Mouse (Mus musculus) intestine, postnatal 0 days (tissue): ENCODE measurements at regions not wholly inside any gene's neighbourhood (a gene's known extent, or its start where the extent isn't known, plus 50 kb on each side); places are given as distances from the start of the nearest gene placed in this dataset.

Experiments used
- ATAC-seq: fragments of 200-750 bp; cut with Nextera tagmentation; 2 replicates; pipeline ENCODE4 v1.8.0; 2017; ENCODE audit warnings: mild to moderate bottlenecking, moderate TSS enrichment, moderate library complexity
- H3K27ac ChIP-seq: fragments of 300-500 bp; sonication (generic); 2 replicates; pipeline ENCODE4 v1.5.1; 2014; ENCODE audit warnings: mild to moderate bottlenecking, low read depth, low read length, moderate library complexity
- H3K27me3 ChIP-seq: fragments of 300-500 bp; sonication (generic); replicated peaks from 2 replicates; pipeline ENCODE4 v1.6.1; 2014; ENCODE audit warnings: low read length, mixed read lengths; ENCODE audit not compliant: control insufficient read depth, insufficient read depth
- H3K36me3 ChIP-seq: fragments of 300-500 bp; sonication (generic); 2 replicates; pipeline ENCODE4 v1.6.1; 2014; ENCODE audit warnings: mild to moderate bottlenecking, moderate library complexity; ENCODE audit not compliant: control insufficient read depth, insufficient read depth
- H3K4me1 ChIP-seq: fragments of 300-500 bp; sonication (generic); replicated peaks from 2 replicates; pipeline ENCODE4 v1.6.1; 2014; ENCODE audit warnings: antibody characterized with exemption, low read length, mixed read lengths; ENCODE audit not compliant: control insufficient read depth, insufficient read depth
- H3K4me2 ChIP-seq: fragments of 300-500 bp; sonication (generic); replicated peaks from 2 replicates; pipeline ENCODE4 v1.6.1; 2014; ENCODE audit warnings: low read depth, mild to moderate bottlenecking, moderate library complexity
- H3K4me3 ChIP-seq: fragments of 300-500 bp; sonication (generic); 2 replicates; pipeline ENCODE4 v1.5.1; 2014; ENCODE audit warnings: low read depth, low read length
- H3K9ac ChIP-seq: fragments of 300-500 bp; sonication (generic); 2 replicates; pipeline ENCODE4 v1.6.1; 2014; ENCODE audit warnings: mild to moderate bottlenecking, low read depth, low read length
- H3K9me3 ChIP-seq: fragments of 300-500 bp; sonication (generic); 2 replicates; pipeline ENCODE4 v1.6.1; 2016; ENCODE audit warnings: mixed run types; ENCODE audit not compliant: control insufficient read depth
- CTCF ChIP-seq: sonication (generic); IDR thresholded peaks from 2 replicates; pipeline ENCODE4 v1.5.1; 2016; ENCODE audit warnings: low read depth, mild to moderate bottlenecking, control low read depth, antibody characterized with exemption, moderate library complexity
- WGBS: fragments of 180-500 bp; shearing (Covaris S2); extraction: QIAGEN DNeasy Blood & Tissue Kit; methylation state at CpG from one replicate; pipeline ENCODE4 v1.1.7; 2014; 5-methylcytosine and 5-hydroxymethylcytosine counted together

DNA sequence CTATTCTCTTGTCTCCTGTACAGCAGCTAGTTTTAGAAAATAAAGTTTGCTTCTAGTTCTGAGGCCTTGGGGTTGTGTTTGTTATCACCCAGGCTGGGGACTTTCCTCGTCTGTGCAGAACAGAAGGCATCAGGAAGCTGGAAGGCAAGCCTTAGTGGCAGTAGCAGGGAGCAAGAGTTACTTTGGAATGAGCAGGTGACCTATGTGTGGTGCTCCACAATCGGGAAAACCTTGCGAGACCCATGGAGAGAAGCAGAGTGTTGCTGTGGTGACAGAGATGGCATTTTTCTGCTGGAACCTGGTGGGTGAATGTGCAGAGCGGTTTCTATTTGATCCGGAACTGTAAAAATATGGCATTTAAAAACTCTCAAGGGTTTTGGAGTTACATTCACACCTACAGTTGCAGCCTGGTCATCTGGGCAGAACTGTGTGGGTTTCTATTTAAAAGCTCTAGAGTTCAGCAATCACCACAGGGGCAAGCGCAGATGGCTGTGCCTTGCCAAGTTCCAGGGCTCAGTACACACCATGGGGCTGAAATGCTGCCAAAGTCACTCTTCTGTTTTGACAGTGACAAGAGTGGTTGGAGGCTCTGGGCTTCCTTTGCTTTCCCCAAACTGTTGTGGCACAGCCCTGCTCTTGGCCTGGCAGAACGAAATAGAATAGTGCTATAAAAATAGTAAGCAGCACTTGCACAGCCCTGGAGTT, 195.7 kb downstream of the Stk31 start:
- Histone ChIP-seq H3K9me3 (no peaks in the 10 kb centered on the region), H3K36me3 (no peaks in the 10 kb centered on the region), H3K27ac (no peak overlapping the region), H3K4me3 (no peak overlapping the region), H3K27me3 (no peaks in the 10 kb centered on the region), H3K4me2 (no peak overlapping the region), H3K9ac (no peak overlapping the region), H3K4me1 (no peaks in the 10 kb centered on the region)
- 78% methylated on average over 7 of the region's 7 CpGs for WGBS
- no peak for TF ChIP-seq CTCF
- ATAC-seq, result no peak

DNA sequence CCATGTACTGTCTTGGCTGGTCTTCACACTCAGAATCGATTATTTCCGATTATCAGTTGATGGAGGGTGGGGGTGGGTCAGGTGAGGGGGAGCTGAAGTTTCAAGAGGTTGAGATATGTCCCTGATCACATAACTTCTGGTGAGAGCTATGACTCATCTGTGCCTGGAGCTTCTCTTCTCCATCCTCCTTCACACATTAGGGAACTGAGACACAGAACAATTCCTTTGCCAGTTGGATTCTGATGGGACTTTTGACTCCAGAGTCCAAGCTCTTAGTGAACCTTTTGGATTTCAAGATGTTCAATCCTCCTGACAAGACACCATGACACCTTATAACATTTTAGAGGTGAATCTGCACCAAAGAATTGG, 196.2 kb downstream of the Stk31 start:
- 75% methylated on average over 2 of the region's 2 CpGs for WGBS
- H3K36me3 ChIP-seq, result no peaks in the 10 kb centered on the region
- no peak for ATAC-seq
- no peaks in the 10 kb centered on the region for H3K4me1 ChIP-seq
- no peak overlapping the region for H3K4me3 ChIP-seq
- no peak overlapping the region for H3K9ac ChIP-seq
- TF ChIP-seq CTCF, result no peak
- H3K4me2 ChIP-seq, result no peak overlapping the region
- no peaks in the 10 kb centered on the region for H3K27me3 ChIP-seq
- no peak overlapping the region for H3K27ac ChIP-seq
- H3K9me3 ChIP-seq, result no peaks in the 10 kb centered on the region

DNA sequence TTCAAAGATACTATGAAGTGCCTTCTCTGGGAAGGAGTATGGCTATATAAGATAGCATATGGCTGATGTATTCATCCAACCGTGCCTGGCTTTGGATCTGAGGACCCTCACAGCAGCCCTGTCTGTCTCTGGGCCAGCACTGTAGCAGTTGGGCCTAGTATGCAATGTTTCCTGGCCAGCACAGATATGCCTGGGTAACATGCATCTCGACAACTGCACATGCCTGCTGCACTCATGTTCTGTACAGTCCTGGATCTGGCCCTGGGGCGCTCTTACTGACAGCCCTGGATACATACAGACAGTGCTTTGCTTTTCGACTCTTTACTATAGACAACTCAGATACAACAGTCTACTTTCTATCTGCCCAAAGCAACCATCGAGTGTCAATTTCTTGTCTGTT, 197.3 kb downstream of the Stk31 start:
- 86% methylated on average over 5 of the region's 5 CpGs for WGBS
- no peaks in the 10 kb centered on the region for H3K36me3 ChIP-seq
- no peak overlapping the region for H3K4me3 ChIP-seq
- H3K4me1 ChIP-seq, result no peaks in the 10 kb centered on the region
- no peak overlapping the region for H3K27ac ChIP-seq
- H3K9ac ChIP-seq, result no peak overlapping the region
- ATAC-seq, result no peak
- H3K4me2 ChIP-seq, result no peak overlapping the region
- no peaks in the 10 kb centered on the region for H3K9me3 ChIP-seq
- H3K27me3 ChIP-seq, result no peaks in the 10 kb centered on the region
- no peak for TF ChIP-seq CTCF

DNA sequence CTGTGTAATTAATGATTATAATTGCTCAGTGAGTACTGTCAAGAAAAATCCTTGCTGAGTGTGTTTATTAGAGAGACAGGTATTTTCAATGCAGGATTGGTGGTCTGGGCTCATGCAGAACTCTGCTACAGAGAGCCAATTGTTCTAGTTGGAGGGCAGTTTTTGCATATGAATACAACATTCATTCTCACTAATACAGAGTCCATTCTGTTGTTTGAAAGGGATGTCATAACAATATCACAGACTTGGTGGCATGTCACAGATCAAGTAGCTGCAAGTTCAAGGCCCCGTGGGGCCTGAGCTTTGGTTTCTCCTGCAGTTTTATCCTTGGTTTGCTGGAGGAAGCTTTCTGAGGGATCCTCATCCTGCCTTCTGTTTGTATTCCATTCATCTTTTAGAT, 207.8 kb downstream of the Stk31 start:
- no peaks in the 10 kb centered on the region for H3K9me3 ChIP-seq
- H3K4me3 ChIP-seq, result no peak overlapping the region
- 79% methylated on average over 1 of the region's 1 CpGs for WGBS
- H3K4me2 ChIP-seq, result no peak overlapping the region
- H3K27ac ChIP-seq, result no peak overlapping the region
- ATAC-seq, result no peak
- H3K4me1 ChIP-seq, result no peaks in the 10 kb centered on the region
- TF ChIP-seq CTCF, result no peak
- no peak overlapping the region for H3K9ac ChIP-seq
- no peaks in the 10 kb centered on the region for H3K27me3 ChIP-seq
- H3K36me3 ChIP-seq, result no peaks in the 10 kb centered on the region

DNA sequence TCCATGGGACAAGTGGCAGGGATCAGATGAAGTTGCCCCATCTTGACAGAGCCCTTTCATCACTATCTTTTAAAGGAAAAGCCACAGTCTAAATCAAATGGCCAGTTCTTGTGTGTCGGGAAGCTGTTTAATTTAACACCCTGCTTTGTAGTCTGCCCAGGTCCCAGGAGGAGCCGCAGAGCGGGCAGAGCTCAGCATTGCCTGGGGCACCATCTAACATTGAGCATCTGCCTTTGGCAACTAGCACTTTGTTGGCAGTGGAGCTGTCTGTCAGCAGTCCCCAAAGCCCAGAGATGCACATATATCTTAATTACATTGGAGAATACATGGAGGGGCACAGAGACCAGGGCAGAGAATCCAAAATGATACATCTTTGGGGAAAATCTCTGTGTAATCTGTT, 208.4 kb downstream of the Stk31 start:
- no peak overlapping the region for H3K9ac ChIP-seq
- no peak for ATAC-seq
- WGBS, result 80% methylated on average over 3 of the region's 3 CpGs

DNA sequence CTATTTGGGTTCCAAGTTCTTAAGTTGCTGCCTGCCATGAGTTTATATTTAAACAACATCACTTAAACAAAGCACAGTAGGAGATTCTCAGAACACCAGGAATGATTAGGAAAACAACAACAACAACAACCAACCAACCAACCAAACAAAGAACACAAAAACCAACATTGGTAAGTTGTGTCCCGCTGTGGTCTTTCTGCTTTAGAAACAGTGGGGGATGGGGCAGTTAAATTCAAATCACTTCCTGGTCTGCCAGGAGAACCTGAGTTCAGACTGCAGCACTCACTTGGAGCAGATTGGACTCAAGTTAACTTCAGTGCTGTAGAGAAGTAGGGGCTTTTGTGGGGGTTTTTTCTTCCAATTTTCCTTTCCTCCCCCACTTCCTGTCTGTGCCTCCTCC, 210.6 kb downstream of the Stk31 start:
- Histone ChIP-seq H3K4me2 (no peak overlapping the region), H3K9me3 (no peaks in the 10 kb centered on the region), H3K27ac (no peak overlapping the region), H3K9ac (no peak overlapping the region), H3K4me1 (no peaks in the 10 kb centered on the region), H3K36me3 (no peaks in the 10 kb centered on the region), H3K27me3 (no peaks in the 10 kb centered on the region), H3K4me3 (no peak overlapping the region)
- TF ChIP-seq CTCF, result no peak
- ATAC-seq, result no peak
- WGBS, result 0% methylated on average over 1 of the region's 1 CpGs

More for the DNA sequence above, 208.4 kb downstream of the Stk31 start:
- no peak overlapping the region for H3K4me3 ChIP-seq
- H3K27me3 ChIP-seq, result no peaks in the 10 kb centered on the region
- TF ChIP-seq CTCF, result no peak
- H3K4me1 ChIP-seq, result no peaks in the 10 kb centered on the region
- no peak overlapping the region for H3K4me2 ChIP-seq
- no peaks in the 10 kb centered on the region for H3K9me3 ChIP-seq
- no peak overlapping the region for H3K27ac ChIP-seq
- H3K36me3 ChIP-seq, result no peaks in the 10 kb centered on the region
